Mouse (Mus musculus): ENCODE data around the gene Npas3. TPM values are rescaled to one million over a fixed set of nuclear protein-coding genes. Genes with fewer than 3 reads are reported as not detected.

Gene Npas3
- polyA plus RNA-seq, 1 experiment from 2014 or later = 0.08 TPM

- Histone ChIP-seq H3K36me3 (replicated peaks; ENCODE audit: insufficient read depth, low read length) (no peaks in the 10 kb centered on the region), H3K27ac (ENCODE audit: low read depth) (no peak overlapping the region), H3K4me2 (ENCODE audit: low read depth, low read length) (no peak overlapping the region), H3K4me3 (ENCODE audit: low read depth, low read length) (no peak overlapping the region), H3K27me3 (ENCODE audit: insufficient read depth, low read length) (no peaks in the 10 kb centered on the region), H3K9me3 (ENCODE audit: low read length) (no peaks in the 10 kb centered on the region), H3K9ac (replicated peaks) (no peak overlapping the region), H3K4me1 (ENCODE audit: insufficient read depth) (no peaks in the 10 kb centered on the region)
- ATAC-seq (no peak), DNase-seq (no peak)
- TF ChIP-seq CTCF (IDR thresholded peaks at IDR 0.05; ENCODE audit: low read depth) (no peak), EP300 (IDR thresholded peaks at IDR 0.05; ENCODE audit: low read depth) (no peak)
- WGBS (ENCODE audit: insufficient replicate concordance) = 83% methylated on average over 7 of the region's 7 CpGs
Measured at GRCm38 (mm10) chr12:53722156-53722555, 473.7 kb downstream of the Npas3 start.

GRCm38 (mm10) chr12:53722718-53723698 lies 474.5 kb downstream of the Npas3 start:
- no peak for DNase-seq
- H3K27ac ChIP-seq (ENCODE audit: low read depth) = no peak overlapping the region
- H3K4me3 ChIP-seq (ENCODE audit: low read depth, low read length) = no peak overlapping the region
- no peaks in the 10 kb centered on the region for H3K27me3 ChIP-seq (ENCODE audit: insufficient read depth, low read length)
- no peaks in the 10 kb centered on the region for H3K36me3 ChIP-seq (replicated peaks; ENCODE audit: insufficient read depth, low read length)
- 78% methylated on average over 15 of the region's 15 CpGs for WGBS (ENCODE audit: insufficient replicate concordance)
- TF ChIP-seq EP300 (IDR thresholded peaks at IDR 0.05; ENCODE audit: low read depth) (no peak), CTCF (IDR thresholded peaks at IDR 0.05; ENCODE audit: low read depth) (no peak)
- H3K9me3 ChIP-seq (ENCODE audit: low read length) = no peaks in the 10 kb centered on the region
- H3K4me2 ChIP-seq (ENCODE audit: low read depth, low read length) = no peak overlapping the region
- no peak overlapping the region for H3K9ac ChIP-seq (replicated peaks)
- no peak for ATAC-seq
- no peaks in the 10 kb centered on the region for H3K4me1 ChIP-seq (ENCODE audit: insufficient read depth)

- H3K9me3 ChIP-seq (ENCODE audit: low read length) = no peaks in the 10 kb centered on the region
- no peaks in the 10 kb centered on the region for H3K36me3 ChIP-seq (replicated peaks; ENCODE audit: insufficient read depth, low read length)
- 80% methylated on average over 5 of the region's 5 CpGs for WGBS (ENCODE audit: insufficient replicate concordance)
- ATAC-seq = no peak
- H3K9ac ChIP-seq (replicated peaks) = no peak overlapping the region
- TF ChIP-seq EP300 (IDR thresholded peaks at IDR 0.05; ENCODE audit: low read depth) (no peak), CTCF (IDR thresholded peaks at IDR 0.05; ENCODE audit: low read depth) (no peak)
- H3K27me3 ChIP-seq (ENCODE audit: insufficient read depth, low read length) = no peaks in the 10 kb centered on the region
- H3K4me2 ChIP-seq (ENCODE audit: low read depth, low read length) = no peak overlapping the region
- no peak overlapping the region for H3K4me3 ChIP-seq (ENCODE audit: low read depth, low read length)
- no peak for DNase-seq
- no peak overlapping the region for H3K27ac ChIP-seq (ENCODE audit: low read depth)
- no peaks in the 10 kb centered on the region for H3K4me1 ChIP-seq (ENCODE audit: insufficient read depth)
Measured at GRCm38 (mm10) chr12:53729275-53729674, 480.8 kb downstream of the Npas3 start.

GRCm38 (mm10) chr12:53738549-53739292 lies 490.2 kb downstream of the Npas3 start:
- DNase-seq (no peak), ATAC-seq (no peak)
- H3K4me2 ChIP-seq (ENCODE audit: low read depth, low read length) = no peak overlapping the region
- no peaks in the 10 kb centered on the region for H3K4me1 ChIP-seq (ENCODE audit: insufficient read depth)
- WGBS (ENCODE audit: insufficient replicate concordance) = 72% methylated on average over 16 of the region's 16 CpGs
- H3K9ac ChIP-seq (replicated peaks) = no peak overlapping the region
- TF ChIP-seq CTCF (IDR thresholded peaks at IDR 0.05; ENCODE audit: low read depth) (no peak), EP300 (IDR thresholded peaks at IDR 0.05; ENCODE audit: low read depth) (no peak)
- no peaks in the 10 kb centered on the region for H3K27me3 ChIP-seq (ENCODE audit: insufficient read depth, low read length)
- no peak overlapping the region for H3K27ac ChIP-seq (ENCODE audit: low read depth)
- no peaks in the 10 kb centered on the region for H3K9me3 ChIP-seq (ENCODE audit: low read length)
- H3K4me3 ChIP-seq (ENCODE audit: low read depth, low read length) = no peak overlapping the region
- H3K36me3 ChIP-seq (replicated peaks; ENCODE audit: insufficient read depth, low read length) = no peaks in the 10 kb centered on the region

GRCm38 (mm10) chr12:53746653-53747052 lies 498.2 kb downstream of the Npas3 start:
- no peaks in the 10 kb centered on the region for H3K27me3 ChIP-seq (ENCODE audit: insufficient read depth, low read length)
- no peaks in the 10 kb centered on the region for H3K4me1 ChIP-seq (ENCODE audit: insufficient read depth)
- no peak overlapping the region for H3K4me2 ChIP-seq (ENCODE audit: low read depth, low read length)
- no peak overlapping the region for H3K9ac ChIP-seq (replicated peaks)
- no peak overlapping the region for H3K27ac ChIP-seq (ENCODE audit: low read depth)
- no peak for TF ChIP-seq EP300 (IDR thresholded peaks at IDR 0.05; ENCODE audit: low read depth)
- peak; percentile 41 for TF ChIP-seq CTCF (IDR thresholded peaks at IDR 0.05; ENCODE audit: low read depth)
- no peak for ATAC-seq
- no peaks in the 10 kb centered on the region for H3K36me3 ChIP-seq (replicated peaks; ENCODE audit: insufficient read depth, low read length)
- 52% methylated on average over 5 of the region's 5 CpGs for WGBS (ENCODE audit: insufficient replicate concordance)
- no peak for DNase-seq
- H3K9me3 ChIP-seq (ENCODE audit: low read length) = no peaks in the 10 kb centered on the region
- H3K4me3 ChIP-seq (ENCODE audit: low read depth, low read length) = no peak overlapping the region

- Histone ChIP-seq H3K4me2 (ENCODE audit: low read depth, low read length) (no peak overlapping the region), H3K9me3 (ENCODE audit: low read length) (no peaks in the 10 kb centered on the region), H3K4me3 (ENCODE audit: low read depth, low read length) (no peak overlapping the region), H3K27me3 (ENCODE audit: insufficient read depth, low read length) (no peaks in the 10 kb centered on the region), H3K4me1 (ENCODE audit: insufficient read depth) (no peaks in the 10 kb centered on the region), H3K36me3 (replicated peaks; ENCODE audit: insufficient read depth, low read length) (no peaks in the 10 kb centered on the region), H3K27ac (ENCODE audit: low read depth) (no peak overlapping the region), H3K9ac (replicated peaks) (no peak overlapping the region)
- TF ChIP-seq CTCF (IDR thresholded peaks at IDR 0.05; ENCODE audit: low read depth) (no peak), EP300 (IDR thresholded peaks at IDR 0.05; ENCODE audit: low read depth) (no peak)
- WGBS (ENCODE audit: insufficient replicate concordance) = 88% methylated on average over 4 of the region's 4 CpGs
- ATAC-seq (no peak), DNase-seq (no peak)
Measured at GRCm38 (mm10) chr12:53749375-53749774, 500.9 kb downstream of the Npas3 start.
